Mouse (Mus musculus) heart, postnatal 25 days (tissue): ENCODE results near the gene Ears2. TPM values are rescaled to one million over a fixed set of nuclear protein-coding genes. Genes with fewer than 3 reads are reported as not detected.
A peak's percentile ranks its signal among the peaks of the same experiment; 100 is the strongest.

Experiments
- DNase-seq: peaks from one replicate; pipeline ENCODE4 v3.0.0; 2022; ENCODE audit warnings: low spot score
- intact Hi-C: fragments of 180-260 bp; cut with DNase I; formaldehyde crosslinking; loops from one replicate; pipeline ENCODE4 v1.15.1; 2025
- total RNA-seq, 2 experiments: library from RNA; stranded (reverse); gene quantifications; 2 replicates each; pipeline ENCODE4 v1.2.3; 2021

The Ears2 gene
- total RNA-seq, 2 experiments from 2014 or later, result 11.3 to 12.6 TPM

DNA sequence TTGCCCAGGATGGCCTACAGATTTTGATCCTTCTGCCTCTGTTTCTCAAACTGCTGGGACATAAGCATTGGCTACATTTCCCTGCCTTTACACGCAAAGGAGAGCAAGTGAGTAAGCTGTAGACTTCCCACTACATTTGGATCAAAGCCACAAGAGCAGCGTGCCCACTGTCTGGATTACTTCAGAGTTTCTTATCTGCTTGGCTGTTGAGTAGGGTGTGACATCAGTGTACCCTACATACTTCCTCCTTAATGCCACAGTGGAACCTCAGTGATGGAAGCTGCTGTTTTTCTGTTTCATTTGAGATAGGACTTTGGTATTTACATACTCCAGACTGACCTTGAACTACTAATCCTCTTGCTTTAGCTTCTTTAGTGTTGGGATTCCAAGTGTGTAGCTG, 20.2 kb downstream of the Ears2 start:
- intact Hi-C loops, result no loop called here
- no peak for DNase-seq

DNA sequence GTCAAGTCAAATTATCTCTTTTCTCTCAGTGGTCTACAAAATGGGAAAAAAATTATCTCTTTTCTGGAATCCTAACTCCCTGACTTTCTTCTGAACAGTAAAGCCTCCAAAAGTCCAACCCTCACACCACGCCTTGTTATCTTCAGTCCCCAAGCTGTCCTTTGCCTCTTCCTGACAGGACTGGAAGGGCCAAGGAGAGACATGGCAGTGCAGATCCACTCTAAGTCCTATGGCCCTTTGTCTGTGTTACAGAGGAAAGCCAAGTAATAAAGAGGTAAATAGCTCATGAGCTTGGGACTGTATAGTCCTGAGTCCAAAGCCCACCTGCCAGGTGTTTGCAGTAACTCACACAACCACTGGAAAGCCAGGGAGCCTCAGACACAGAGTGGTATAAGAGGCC, 21.4 kb downstream of the Ears2 start:
- intact Hi-C loops, result no loop called here
- no peak for DNase-seq

DNA sequence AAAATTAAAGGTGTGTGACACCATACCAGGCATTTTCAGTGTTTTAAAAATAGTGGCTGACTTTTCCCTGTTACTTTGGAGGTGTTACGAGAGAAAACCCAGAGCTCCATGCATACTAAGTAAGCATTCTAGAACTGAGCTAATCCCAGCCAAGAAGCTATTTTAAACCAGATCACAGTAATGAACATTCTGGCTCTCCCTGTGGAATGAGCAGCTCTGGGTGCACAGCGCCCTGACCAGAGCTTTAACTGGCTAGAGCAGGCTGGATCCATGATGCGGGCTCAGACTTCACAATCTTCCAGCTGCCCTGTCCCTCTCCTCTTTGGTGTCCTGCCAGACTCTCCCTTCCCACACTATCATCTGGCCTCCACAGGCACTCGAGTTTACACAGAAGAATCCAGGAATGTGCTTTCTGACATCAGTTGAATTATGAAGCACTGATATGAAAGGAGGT, 21.9 kb downstream of the Ears2 start:
- peak; percentile 16 for DNase-seq
- intact Hi-C loops, result no loop called here

DNA sequence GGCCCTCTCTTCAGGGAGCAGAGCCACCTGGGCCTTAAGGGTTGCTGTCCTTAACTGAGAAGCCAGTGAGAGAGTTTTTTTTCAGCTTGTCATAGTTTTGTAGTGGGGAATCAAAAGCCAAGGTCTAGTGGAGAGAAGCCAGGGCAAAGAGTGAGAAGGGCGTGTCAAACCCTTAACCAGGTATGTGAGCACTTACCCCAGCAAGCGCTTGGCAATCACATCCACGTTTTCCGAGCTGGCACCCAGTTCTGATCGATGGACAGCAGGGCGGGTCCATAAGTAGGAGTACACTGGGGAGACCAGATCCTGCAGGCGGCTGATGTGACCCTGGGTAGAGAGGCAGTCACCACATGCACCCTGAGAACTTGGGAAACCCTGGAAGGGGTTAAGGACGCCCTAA, 23.0 kb downstream of the Ears2 start:
- no peak for DNase-seq
- intact Hi-C loops, result no loop called here

DNA sequence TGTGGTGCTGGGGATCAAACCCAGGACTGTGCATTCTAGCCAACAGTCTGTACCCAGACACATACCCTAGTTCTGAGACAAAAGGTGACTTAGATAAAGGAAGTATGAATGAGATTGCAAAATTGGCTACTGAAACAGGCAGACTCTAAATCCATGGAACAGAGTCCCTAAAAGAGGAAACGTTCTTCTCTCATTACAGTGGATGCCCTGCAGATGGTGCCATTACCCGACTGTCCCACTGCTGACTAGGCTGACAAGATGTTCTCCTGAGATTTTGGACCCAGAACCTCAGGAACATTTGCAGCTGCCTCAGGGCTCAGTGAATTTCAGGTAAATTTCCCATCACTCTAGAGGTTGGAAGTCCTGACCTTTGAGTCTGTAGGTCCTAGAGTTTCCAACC, 32.7 kb downstream of the Ears2 start:
- DNase-seq, result no peak
- intact Hi-C loops, result loop anchor here (5.0 kb wide), 1 partner anchor 63 kb away; no protein-coding TSS in a partner anchor

DNA sequence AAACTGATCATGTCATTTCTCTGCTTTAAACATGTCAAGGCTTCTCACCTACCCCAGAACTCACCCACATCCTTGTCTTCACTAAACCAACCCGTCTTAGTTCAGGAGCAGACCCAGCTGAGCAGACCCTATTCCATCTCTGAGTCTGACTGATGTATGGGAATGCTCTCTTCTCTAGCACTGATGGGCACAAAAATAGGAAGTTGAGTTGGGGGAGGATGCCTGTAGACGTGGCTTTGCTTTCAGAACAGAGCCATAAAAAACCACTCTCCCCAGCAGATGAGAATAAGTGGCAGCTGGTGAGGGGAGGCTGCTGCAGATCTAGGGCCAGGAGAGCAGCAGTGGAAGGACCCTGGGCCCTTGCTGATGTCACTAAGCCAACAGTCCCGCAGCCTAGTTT, 33.7 kb downstream of the Ears2 start:
- no peak for DNase-seq
- intact Hi-C loops, result loop anchor here (2.0 to 5.0 kb wide), 2 partner anchors 37 to 64 kb away; no protein-coding TSS in a partner anchor

DNA sequence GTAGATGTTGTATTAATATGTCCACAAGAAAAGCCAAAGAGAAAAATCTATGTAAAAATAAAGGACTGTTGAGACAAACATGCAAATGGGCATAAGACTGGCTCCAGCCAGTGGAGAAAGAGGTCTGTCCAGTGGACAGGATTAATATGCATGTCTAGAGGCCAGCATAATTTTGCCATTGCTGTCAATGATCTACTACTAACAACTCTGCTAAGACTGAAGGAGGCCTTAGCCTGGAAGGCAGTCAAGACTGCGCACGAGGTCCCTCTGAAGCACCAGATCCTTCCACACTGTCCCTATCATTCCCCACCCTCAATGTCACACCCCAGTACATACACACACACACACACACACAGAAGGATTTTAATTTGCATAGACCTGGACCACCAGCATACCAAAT, 44.9 kb downstream of the Ears2 start:
- intact Hi-C loops, result no loop called here

DNA sequence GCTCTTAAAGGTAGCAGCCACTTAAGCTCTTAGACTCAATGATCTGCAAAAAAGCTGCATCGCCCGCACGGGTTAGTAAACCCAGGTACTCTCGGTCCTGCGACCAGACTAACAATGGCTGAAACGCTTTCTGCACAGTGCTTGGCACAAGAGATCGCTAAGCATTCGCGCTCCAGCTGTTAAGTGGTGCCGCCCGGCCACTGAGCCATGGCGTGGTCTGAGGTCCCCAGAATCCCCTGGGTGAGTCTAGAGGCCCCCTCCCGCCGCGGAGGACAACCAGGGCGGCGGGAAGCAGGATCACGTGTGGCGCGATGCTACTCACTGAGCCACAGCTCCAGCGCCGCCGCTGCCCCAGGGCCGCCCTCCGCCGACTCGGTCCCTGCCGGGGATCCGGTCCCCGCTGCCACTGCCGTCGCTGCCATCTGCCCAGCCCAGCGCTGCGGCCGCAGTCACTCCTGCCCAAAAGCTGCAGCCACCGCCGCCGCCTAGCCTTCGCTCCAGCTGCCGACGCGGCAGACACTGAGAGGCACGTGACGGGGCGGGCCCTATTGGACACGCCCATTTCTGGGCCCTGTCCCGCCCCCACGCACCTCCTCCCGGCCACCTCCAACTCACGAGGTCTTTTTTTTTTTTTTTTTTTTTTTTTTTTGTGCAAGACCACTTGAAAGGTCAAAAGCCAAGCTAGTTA, 46.3 kb downstream of the Ears2 start, which contains the start of gene Gga2:
Gene Gga2 (minus strand): TSS at position 556 of the 688 bp plus-strand sequence.
- peak; percentile 82 for DNase-seq
- intact Hi-C loops, result no loop called here

More for the DNA sequence above, 44.9 kb downstream of the Ears2 start:
- no peak for DNase-seq

DNA sequence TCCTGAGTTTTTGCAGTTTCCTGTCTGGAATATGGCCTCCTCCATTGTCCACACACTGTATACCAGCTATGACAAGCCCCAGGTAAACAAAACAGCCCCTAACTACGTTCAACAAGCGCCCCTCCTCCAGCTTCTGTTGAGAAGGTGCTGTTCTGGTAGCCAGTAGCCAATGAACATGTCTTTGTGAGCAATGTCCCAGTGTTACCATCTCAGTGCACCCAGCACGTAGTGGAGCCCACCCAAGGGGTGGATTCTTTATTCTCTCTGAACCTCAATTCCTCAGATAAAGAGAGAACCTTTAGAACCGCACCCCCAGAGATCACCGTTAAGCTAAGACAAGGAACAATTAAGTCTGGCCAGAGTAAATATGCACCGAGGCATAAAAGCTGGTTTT, 46.8 kb downstream of the Ears2 start:
- no peak for DNase-seq
- intact Hi-C loops, result no loop called here

DNA sequence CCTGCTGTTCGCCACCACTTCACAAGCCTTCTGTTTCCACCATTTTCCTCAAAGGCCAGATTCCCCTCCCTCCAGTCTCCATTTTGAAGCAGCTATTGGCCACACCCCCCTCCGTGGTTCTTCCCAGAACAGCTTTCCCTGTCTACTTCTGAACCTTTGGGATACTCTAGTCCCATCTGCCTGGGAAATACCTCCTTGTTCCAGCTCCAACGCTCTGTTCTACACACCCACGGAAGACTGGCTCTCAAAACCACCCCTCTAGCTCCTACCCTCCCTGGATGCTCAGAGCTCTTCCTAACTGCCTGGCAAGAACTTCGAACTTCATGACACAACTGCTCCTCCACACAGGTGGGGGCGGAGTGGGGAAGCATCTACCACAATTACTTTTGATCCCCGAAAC, 48.1 kb downstream of the Ears2 start:
- intact Hi-C loops, result no loop called here
- no peak for DNase-seq

DNA sequence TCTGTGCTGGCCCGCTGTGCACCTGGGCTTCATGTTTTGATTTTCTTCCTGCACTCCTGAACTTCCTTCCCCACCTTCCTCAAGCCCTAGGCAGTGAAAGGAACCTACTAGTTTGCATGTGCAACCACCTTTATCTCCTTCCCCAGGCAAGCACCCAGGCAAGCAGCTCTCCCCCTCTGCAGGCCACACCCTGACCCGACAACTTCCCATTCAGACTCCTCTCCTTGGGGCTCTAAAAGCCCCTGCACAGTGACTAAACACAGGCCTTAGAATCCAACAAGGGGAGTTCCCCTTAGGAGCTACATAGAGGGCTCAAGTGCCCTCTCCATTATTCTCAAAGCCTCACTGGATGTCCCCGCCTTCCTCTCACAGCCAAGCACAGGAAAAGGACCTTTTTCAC, 48.8 kb downstream of the Ears2 start:
- intact Hi-C loops, result no loop called here
- no peak for DNase-seq

DNA sequence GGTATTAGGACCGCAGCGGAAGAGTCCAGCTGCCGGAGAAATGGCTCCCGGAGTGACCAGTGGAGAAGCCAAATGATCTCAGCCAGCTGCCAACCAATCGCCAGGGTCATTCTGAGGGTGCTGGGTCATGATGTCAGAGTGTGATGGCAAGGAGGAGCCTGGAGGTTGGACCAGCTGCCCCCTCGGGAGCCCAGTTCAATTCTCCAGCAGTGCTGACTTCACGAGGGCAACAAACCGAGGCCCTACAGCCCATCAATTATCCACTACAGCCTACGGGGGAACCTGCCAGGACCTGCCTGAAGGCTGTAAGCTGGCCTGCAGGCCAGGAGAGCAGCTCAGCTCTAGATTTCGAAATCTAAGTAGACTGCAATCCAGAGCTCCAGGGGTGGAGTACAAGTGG, 51.3 kb downstream of the Ears2 start:
- intact Hi-C loops, result no loop called here
- DNase-seq, result peak; percentile 22

DNA sequence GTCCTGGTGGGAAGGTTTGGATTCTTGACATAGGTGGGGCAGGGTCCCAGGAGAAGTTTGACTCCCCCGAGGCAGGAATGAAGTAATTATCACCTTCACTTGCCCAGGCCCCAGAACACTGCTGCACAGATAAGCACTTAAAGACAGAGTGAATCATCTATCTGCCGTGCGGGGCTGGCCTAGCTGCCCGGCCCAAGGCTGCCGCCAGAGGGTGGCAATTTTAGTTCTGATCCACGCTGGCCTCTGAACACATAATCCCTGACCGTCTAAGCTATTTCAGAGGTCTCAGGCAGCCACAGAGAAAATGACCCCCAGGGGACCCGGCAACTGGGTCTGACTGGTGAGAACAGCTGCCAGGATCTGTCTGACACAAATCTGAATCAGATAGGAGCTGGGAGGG, 52.0 kb downstream of the Ears2 start:
- DNase-seq, result peak; percentile 7
- intact Hi-C loops, result no loop called here

DNA sequence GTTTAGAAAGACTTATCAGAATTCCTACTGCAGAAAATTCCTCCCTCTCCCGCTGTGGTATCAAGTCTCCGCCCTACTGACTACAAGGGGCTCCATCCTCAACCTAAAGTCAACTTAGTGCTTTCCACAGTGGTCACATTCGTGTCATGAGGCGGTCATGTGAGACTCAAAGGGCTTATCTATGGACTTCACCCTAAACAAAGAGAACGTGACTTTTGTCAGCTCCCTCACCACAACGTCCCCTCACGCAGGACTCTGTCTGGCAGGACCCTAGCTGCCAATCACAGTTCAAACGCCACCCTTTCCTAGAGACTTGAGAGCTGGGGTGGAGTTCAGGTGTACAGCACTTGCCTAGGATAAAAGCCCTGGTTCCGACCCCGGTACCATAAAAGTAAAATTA, 54.1 kb downstream of the Ears2 start:
- intact Hi-C loops, result no loop called here

DNA sequence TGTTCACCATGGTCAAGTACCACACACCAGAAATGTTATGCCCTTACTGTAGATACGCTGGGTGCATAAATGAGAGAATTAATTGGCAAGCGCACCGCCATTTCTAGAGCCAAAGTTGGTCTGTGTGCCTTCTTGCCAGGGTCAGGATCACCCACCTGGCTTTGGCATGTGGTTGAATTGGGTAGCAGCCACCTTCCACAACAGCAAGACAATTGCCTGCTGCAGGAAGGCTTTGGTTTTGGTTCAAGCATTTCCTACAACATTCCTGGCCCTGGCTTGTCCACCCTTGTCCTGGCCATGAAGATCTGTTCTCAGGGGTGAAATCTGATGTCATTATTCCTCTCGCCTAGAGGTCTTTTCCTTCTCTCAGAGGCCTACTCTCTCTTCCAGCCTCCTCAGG, 54.7 kb downstream of the Ears2 start:
- intact Hi-C loops, result no loop called here
- DNase-seq, result no peak

More for the DNA sequence above, 54.1 kb downstream of the Ears2 start:
- DNase-seq, result no peak

DNA sequence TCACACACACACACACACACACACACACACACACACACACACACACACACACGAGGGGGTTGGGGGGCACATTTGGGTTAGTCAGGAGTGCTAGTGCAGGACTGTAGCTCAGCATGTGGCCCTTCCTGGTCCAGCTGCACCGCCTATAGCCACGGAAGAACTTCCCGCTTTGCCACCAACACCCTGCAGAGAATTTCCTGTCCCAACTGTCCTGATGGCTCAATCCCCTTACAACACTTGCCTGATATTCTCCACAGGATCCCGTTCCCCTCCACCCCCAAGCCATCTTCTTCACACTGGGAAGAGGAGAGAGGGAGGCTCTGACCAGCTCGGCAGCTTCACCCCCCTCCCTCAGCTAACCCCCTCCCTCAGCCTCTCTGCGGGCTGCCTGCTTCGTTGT, 66.7 kb downstream of the Ears2 start:
- intact Hi-C loops, result no loop called here
- no peak for DNase-seq

DNA sequence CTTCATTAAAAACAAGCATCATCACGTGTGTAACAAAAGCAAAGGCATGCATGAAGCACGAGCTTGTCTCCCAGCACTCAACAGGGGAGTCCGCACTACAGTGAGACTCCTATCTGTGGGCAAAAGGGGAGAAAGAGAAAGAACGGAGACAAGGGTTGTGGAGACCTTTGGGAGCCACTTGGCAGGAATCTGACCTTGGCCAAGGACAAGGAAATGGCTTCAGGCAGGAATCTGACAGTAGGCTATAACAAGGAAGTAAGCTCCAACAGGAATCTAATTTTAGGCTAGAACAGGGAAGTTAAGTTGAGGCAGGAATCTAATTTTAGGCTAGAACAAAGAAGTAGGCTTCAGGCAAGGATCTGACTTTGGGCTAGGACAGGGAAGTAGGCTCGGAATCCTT, 71.1 kb downstream of the Ears2 start:
- intact Hi-C loops, result no loop called here
- DNase-seq, result no peak

Other genes starting within 250 kb of the Ears2 start
- not detected for gene Scnn1b, start 202.2 kb downstream of the Ears2 start, total RNA-seq
- gene Cog7, start 85.6 kb downstream of the Ears2 start, total RNA-seq, result 10 to 100 TPM; 13.8 to 15.2 TPM
- gene Gga2, start 46.0 kb downstream of the Ears2 start, total RNA-seq, result 10 to 100 TPM; 25.7 to 26.9 TPM
- 10 to 100 TPM; 35.0 to 38.6 TPM for gene Ubfd1, start 88 bp downstream of the Ears2 start, total RNA-seq
- 1,000 to 10,000 TPM; 1,585 to 1,678 TPM for gene Ndufab1, start 34.6 kb upstream of the Ears2 start, total RNA-seq
- gene Palb2, start 65.7 kb upstream of the Ears2 start, total RNA-seq, result under 1 TPM; 0.52 to 0.70 TPM
- 10 to 100 TPM; 25.8 to 28.6 TPM for gene Dctn5, start 65.8 kb upstream of the Ears2 start, total RNA-seq
- 1 to 10 TPM in 1 of 2 experiments, under 1 TPM in 1; 0.81 to 1.2 TPM for gene Plk1, start 92.2 kb upstream of the Ears2 start, total RNA-seq
- not detected for gene Ern2, start 118.9 kb upstream of the Ears2 start, total RNA-seq
- gene Chp2, start 152.2 kb upstream of the Ears2 start, total RNA-seq, result 1 to 10 TPM; 2.5 to 3.0 TPM
- 1 to 10 TPM; 3.2 to 3.7 TPM for gene Prkcb, start 221.5 kb upstream of the Ears2 start, total RNA-seq